Mouse (Mus musculus) urinary bladder, postnatal 14 days (tissue): ENCODE data around the gene Vmn1r81.

Experiments
- DNase-seq: peaks from one replicate; pipeline ENCODE4 v3.0.0; 2021; ENCODE audit warnings: low spot score

The Vmn1r81 gene

GRCm38 (mm10) chr7:12268169-12268568 lies at the start of gene Vmn1r81:
TSS of gene Vmn1r81 (minus strand) at chr7:12268269.
- DNase-seq = no peak

GRCm38 (mm10) chr7:12300130-12300529 lies 32.1 kb upstream of the Vmn1r81 start, which contains the start of gene Vmn1r82:
TSS of gene Vmn1r82 (plus strand) at chr7:12300430.
- no peak for DNase-seq

- no peak for DNase-seq
Observed at GRCm38 (mm10) chr7:12204141-12204540, 63.9 kb downstream of the Vmn1r81 start.
